Mouse (Mus musculus) thymus, adult 2 months (tissue): ENCODE measurements around the gene Erbb2.

ENCODE experiments used
- CTCF ChIP-seq: fragments of 200-500 bp; IDR thresholded peaks from 2 replicates; pipeline ENCODE4 v1.5.1; 2012; ENCODE audit warnings: mild to moderate bottlenecking, control low read depth, low read length, moderate library complexity, borderline replicate concordance; ENCODE audit not compliant: control insufficient read depth, poor library complexity, insufficient read depth; ENCODE audit errors: extremely low read depth
- POLR2A ChIP-seq: fragments of 200-500 bp; IDR thresholded peaks from 2 replicates; pipeline ENCODE4 v1.6.1; 2012; ENCODE audit warnings: mild to moderate bottlenecking, low read length, control low read depth, moderate library complexity; ENCODE audit not compliant: control insufficient read depth, poor library complexity, insufficient read depth; ENCODE audit errors: extremely low read depth

- TF ChIP-seq POLR2A: no peak
- peak; percentile 82 for TF ChIP-seq CTCF
These were observed 23.0 kb upstream of the Erbb2 start for GRCm38 (mm10) chr11:98389221-98389780.
